Mouse (Mus musculus) small intestine, adult 2 months (tissue): ENCODE measurements around the gene Pex11g.

Source experiments
- CTCF ChIP-seq: fragments of 200-500 bp; IDR thresholded peaks from 2 replicates; pipeline ENCODE4 v1.5.1; 2012; ENCODE audit warnings: low read depth, mild to moderate bottlenecking, control low read depth, inconsistent platforms, low read length, moderate library complexity, mixed read lengths; ENCODE audit not compliant: insufficient replicate concordance, insufficient read length; ENCODE audit errors: extremely low read depth
- POLR2A ChIP-seq: fragments of 200-500 bp; IDR thresholded peaks from 2 replicates; pipeline ENCODE4 v1.6.1; 2012; ENCODE audit warnings: low read depth, mild to moderate bottlenecking, control low read depth, inconsistent platforms, low read length, moderate library complexity

DNA sequence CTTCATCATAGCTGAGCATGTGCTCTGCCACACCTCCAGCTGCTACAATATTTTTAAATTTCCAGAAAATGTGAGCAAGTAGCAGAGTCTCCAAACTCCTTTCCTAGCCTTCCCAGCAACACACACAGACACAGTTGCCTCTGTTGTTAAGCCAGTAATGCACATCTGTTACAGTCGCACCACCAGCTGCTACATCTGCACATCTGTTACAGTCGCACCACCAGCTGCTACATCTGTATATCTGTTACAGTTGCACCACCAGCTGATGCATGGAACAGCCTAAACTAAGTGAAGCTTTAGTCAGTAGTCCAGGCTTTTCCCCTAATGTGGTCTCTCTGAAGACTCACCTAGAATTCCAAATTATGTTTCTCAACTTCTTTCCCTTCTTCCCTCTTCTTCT lies 39.1 kb downstream of the Pex11g start:
- TF ChIP-seq POLR2A (no peak), CTCF (no peak)
